Mouse (Mus musculus): ENCODE data around the gene Brk1. TPM values are rescaled to one million over a fixed set of nuclear protein-coding genes. Genes with fewer than 3 reads are reported as not detected.

Gene Brk1
- total RNA-seq, 1 experiment, result 113 TPM

DNA sequence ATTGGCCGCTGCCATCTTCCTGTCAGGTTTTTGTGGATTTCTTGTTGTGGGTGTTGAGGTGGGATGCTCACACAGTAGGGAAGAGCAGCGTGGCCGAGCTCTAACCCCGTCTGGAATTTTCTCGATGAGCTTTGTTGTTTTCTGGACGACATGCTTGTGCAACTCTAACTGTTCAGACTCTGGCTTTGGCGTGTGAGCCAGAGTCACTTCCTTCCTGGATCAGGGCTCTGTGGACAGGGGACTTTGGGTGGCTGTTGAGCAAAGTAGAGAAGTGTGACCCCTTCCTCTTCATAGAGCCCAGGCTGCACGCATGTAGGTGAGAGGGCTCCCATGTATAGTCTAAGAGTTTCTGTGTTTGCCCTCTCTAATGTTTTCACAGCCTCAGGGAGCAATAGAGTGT, 49.5 kb downstream of the Brk1 start:
- in situ Hi-C loops (cut with MboI; ENCODE audit: low sequenced_read_pairs in 2 of 2, unreplicated experiment in 2 of 2), result no loop called here

DNA sequence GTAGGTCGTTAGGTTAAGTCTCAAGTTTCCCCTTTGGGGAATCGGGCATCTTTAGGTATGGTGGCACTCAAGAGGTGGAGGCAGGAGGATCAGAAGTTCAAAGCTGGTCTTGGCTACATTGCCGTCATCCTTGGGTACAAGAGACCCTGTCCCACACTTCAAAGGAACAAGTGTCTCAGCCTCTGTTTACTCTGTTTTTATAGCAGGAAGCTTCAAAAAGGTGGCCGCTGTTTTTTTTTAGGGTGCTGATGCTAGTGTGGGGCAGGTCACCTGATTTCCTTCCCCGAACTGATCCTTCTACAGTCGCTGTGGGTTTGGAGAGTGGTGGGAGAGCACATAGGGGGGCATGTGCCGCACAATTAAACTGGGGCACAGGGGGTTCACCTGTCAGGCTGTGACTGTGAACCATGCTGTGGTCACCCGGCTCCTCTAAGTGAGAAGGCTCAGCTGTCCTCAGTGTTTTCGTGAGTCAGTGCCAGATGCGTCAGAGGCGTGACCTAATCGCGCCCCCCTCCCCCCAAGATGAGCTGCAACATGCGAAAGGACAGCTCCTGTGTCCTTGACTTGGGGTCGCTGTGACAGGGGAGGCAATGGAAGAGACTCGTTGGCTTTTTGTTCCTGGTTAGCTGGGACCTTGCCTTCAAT, 50.3 kb downstream of the Brk1 start:
- H3K9ac ChIP-seq (ENCODE audit: insufficient read depth, low read depth, low read length, poor library complexity, severe bottlenecking), result no peak overlapping the region
- TF ChIP-seq HCFC1 (IDR thresholded peaks at IDR 0.05; ENCODE audit: borderline replicate concordance, insufficient read depth, low read length) (no peak), MAFK (IDR thresholded peaks at IDR 0.05; ENCODE audit: insufficient read depth, low read depth, low read length) (no peak), CHD2 (IDR thresholded peaks at IDR 0.05; ENCODE audit: low read depth, low read length) (no peak), ZNF384 (IDR thresholded peaks at IDR 0.05; ENCODE audit: low read depth, low read length) (no peak), ZC3H11A (IDR thresholded peaks at IDR 0.05; ENCODE audit: borderline replicate concordance, low read depth, low read length) (no peak)

More for the DNA sequence above, 49.5 kb downstream of the Brk1 start:
- DNase-seq (ENCODE audit: low read depth, low spot score), result no peak
- H3K4me1 ChIP-seq (ENCODE audit: control insufficient read depth in 2 of 2, insufficient read depth in 2 of 2, low read length in 2 of 2, poor library complexity in 1 of 2), result peaks cover 1 to 21% of the 10 kb centered on the region in 2 experiments; a peak in 2 of 4 replicates
- TF ChIP-seq MAFK (IDR thresholded peaks at IDR 0.05; ENCODE audit: insufficient read depth, low read depth, low read length) (no peak), ZC3H11A (IDR thresholded peaks at IDR 0.05; ENCODE audit: borderline replicate concordance, low read depth, low read length) (no peak), ZNF384 (IDR thresholded peaks at IDR 0.05; ENCODE audit: low read depth, low read length) (no peak), CHD2 (IDR thresholded peaks at IDR 0.05; ENCODE audit: low read depth, low read length) (no peak), HCFC1 (IDR thresholded peaks at IDR 0.05; ENCODE audit: borderline replicate concordance, insufficient read depth, low read length) (no peak)
- H3K9ac ChIP-seq (ENCODE audit: insufficient read depth, low read depth, low read length, poor library complexity, severe bottlenecking), result no peak overlapping the region
- no peak overlapping the region for H3K27ac ChIP-seq (ENCODE audit: insufficient read depth, low read depth, low read length, poor library complexity, severe bottlenecking)
- no peak overlapping the region for H3K4me3 ChIP-seq (ENCODE audit: insufficient read depth in 1 of 2, low read depth in 1 of 2, low read length in 2 of 2, poor library complexity in 1 of 2, severe bottlenecking in 1 of 2)
- no peaks in the 10 kb centered on the region for H3K36me3 ChIP-seq (ENCODE audit: control insufficient read depth, insufficient read depth, low read length, poor library complexity, severe bottlenecking)
- no peaks in the 10 kb centered on the region for H3K9me3 ChIP-seq (ENCODE audit: control insufficient read depth, insufficient read depth, low read depth, low read length)

GRCm38 (mm10) chr6:113655475-113655874, 50.9 kb downstream of the Brk1 start:
- no peak for DNase-seq (ENCODE audit: low read depth, low spot score)
- Histone ChIP-seq H3K9ac (ENCODE audit: insufficient read depth, low read depth, low read length, poor library complexity, severe bottlenecking) (no peak overlapping the region), H3K4me1 (ENCODE audit: control insufficient read depth in 2 of 2, insufficient read depth in 2 of 2, low read length in 2 of 2, poor library complexity in 1 of 2) (peaks cover 1 to 18% of the 10 kb centered on the region in 2 experiments; a peak in 2 of 4 replicates), H3K9me3 (ENCODE audit: control insufficient read depth, insufficient read depth, low read depth, low read length) (no peaks in the 10 kb centered on the region), H3K4me3 (ENCODE audit: insufficient read depth in 1 of 2, low read depth in 1 of 2, low read length in 2 of 2, poor library complexity in 1 of 2, severe bottlenecking in 1 of 2) (no peak overlapping the region), H3K36me3 (ENCODE audit: control insufficient read depth, insufficient read depth, low read length, poor library complexity, severe bottlenecking) (no peaks in the 10 kb centered on the region), H3K27ac (ENCODE audit: insufficient read depth, low read depth, low read length, poor library complexity, severe bottlenecking) (no peak overlapping the region)
- TF ChIP-seq HCFC1 (IDR thresholded peaks at IDR 0.05; ENCODE audit: borderline replicate concordance, insufficient read depth, low read length) (no peak), CHD2 (IDR thresholded peaks at IDR 0.05; ENCODE audit: low read depth, low read length) (no peak), ZC3H11A (IDR thresholded peaks at IDR 0.05; ENCODE audit: borderline replicate concordance, low read depth, low read length) (no peak), ZNF384 (IDR thresholded peaks at IDR 0.05; ENCODE audit: low read depth, low read length) (no peak), MAFK (IDR thresholded peaks at IDR 0.05; ENCODE audit: insufficient read depth, low read depth, low read length) (no peak)
- in situ Hi-C loops (cut with MboI; ENCODE audit: low sequenced_read_pairs in 2 of 2, unreplicated experiment in 2 of 2), result no loop called here

More for the DNA sequence above, 50.3 kb downstream of the Brk1 start:
- H3K9me3 ChIP-seq (ENCODE audit: control insufficient read depth, insufficient read depth, low read depth, low read length), result no peaks in the 10 kb centered on the region
- H3K4me1 ChIP-seq (ENCODE audit: control insufficient read depth in 2 of 2, insufficient read depth in 2 of 2, low read length in 2 of 2, poor library complexity in 1 of 2), result peaks cover 1 to 21% of the 10 kb centered on the region in 2 experiments; a peak in 2 of 4 replicates
- no peaks in the 10 kb centered on the region for H3K36me3 ChIP-seq (ENCODE audit: control insufficient read depth, insufficient read depth, low read length, poor library complexity, severe bottlenecking)
- no peak for DNase-seq (ENCODE audit: low read depth, low spot score)
- in situ Hi-C loops (cut with MboI; ENCODE audit: low sequenced_read_pairs in 2 of 2, unreplicated experiment in 2 of 2), result no loop called here
- H3K27ac ChIP-seq (ENCODE audit: insufficient read depth, low read depth, low read length, poor library complexity, severe bottlenecking), result no peak overlapping the region
- no peak overlapping the region for H3K4me3 ChIP-seq (ENCODE audit: insufficient read depth in 1 of 2, low read depth in 1 of 2, low read length in 2 of 2, poor library complexity in 1 of 2, severe bottlenecking in 1 of 2)

GRCm38 (mm10) chr6:113656847-113657246, 52.3 kb downstream of the Brk1 start:
- H3K36me3 ChIP-seq (ENCODE audit: control insufficient read depth, insufficient read depth, low read length, poor library complexity, severe bottlenecking), result no peaks in the 10 kb centered on the region
- peaks cover 1 to 25% of the 10 kb centered on the region in 2 experiments; a peak in 3 of 4 replicates for H3K4me1 ChIP-seq (ENCODE audit: control insufficient read depth in 2 of 2, insufficient read depth in 2 of 2, low read length in 2 of 2, poor library complexity in 1 of 2)
- H3K27ac ChIP-seq (ENCODE audit: insufficient read depth, low read depth, low read length, poor library complexity, severe bottlenecking), result no peak overlapping the region
- H3K9me3 ChIP-seq (ENCODE audit: control insufficient read depth, insufficient read depth, low read depth, low read length), result no peaks in the 10 kb centered on the region
- no peak for DNase-seq (ENCODE audit: low read depth, low spot score)
- no peak overlapping the region for H3K4me3 ChIP-seq (ENCODE audit: insufficient read depth in 1 of 2, low read depth in 1 of 2, low read length in 2 of 2, poor library complexity in 1 of 2, severe bottlenecking in 1 of 2)
- TF ChIP-seq ZC3H11A (IDR thresholded peaks at IDR 0.05; ENCODE audit: borderline replicate concordance, low read depth, low read length) (no peak), ZNF384 (IDR thresholded peaks at IDR 0.05; ENCODE audit: low read depth, low read length) (no peak), CHD2 (IDR thresholded peaks at IDR 0.05; ENCODE audit: low read depth, low read length) (no peak), HCFC1 (IDR thresholded peaks at IDR 0.05; ENCODE audit: borderline replicate concordance, insufficient read depth, low read length) (no peak), MAFK (IDR thresholded peaks at IDR 0.05; ENCODE audit: insufficient read depth, low read depth, low read length) (no peak)
- in situ Hi-C loops (cut with MboI; ENCODE audit: low sequenced_read_pairs in 2 of 2, unreplicated experiment in 2 of 2), result no loop called here
- no peak overlapping the region for H3K9ac ChIP-seq (ENCODE audit: insufficient read depth, low read depth, low read length, poor library complexity, severe bottlenecking)

Data from ES-E14 (cell line).